Mouse (Mus musculus): ENCODE data around the gene Olfr420. TPM values are rescaled to one million over a fixed set of nuclear protein-coding genes. Genes with fewer than 3 reads are reported as not detected.

Olfr420 gene
- polyA plus RNA-seq (2015; fragmentation: Nextera tagmentation; extraction: Ambion mirVana) = 0.24 and 0.75 TPM in 2 replicates

DNA sequence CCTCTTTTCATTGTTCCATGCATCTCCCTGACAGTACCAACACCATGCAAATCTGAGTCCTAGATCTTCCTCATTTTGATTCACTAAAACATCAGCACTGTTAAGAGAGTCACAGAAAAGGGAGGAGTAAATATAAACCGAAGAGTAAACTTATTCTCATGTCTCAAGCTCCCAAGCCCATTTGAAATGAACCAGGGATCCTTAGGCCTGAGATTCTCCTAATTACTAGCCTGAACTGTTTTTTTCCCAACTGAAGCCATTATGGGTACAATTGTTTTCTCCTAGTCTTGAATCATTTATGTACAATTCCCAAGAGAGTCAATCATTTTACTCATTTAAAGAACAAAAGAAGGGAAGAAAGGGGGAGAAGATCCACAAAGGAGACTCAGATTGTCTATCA, at the start of gene Olfr420:
Gene Olfr420, plus strand, starts transcription at position 301 of the 400 bp plus-strand sequence.

DNA sequence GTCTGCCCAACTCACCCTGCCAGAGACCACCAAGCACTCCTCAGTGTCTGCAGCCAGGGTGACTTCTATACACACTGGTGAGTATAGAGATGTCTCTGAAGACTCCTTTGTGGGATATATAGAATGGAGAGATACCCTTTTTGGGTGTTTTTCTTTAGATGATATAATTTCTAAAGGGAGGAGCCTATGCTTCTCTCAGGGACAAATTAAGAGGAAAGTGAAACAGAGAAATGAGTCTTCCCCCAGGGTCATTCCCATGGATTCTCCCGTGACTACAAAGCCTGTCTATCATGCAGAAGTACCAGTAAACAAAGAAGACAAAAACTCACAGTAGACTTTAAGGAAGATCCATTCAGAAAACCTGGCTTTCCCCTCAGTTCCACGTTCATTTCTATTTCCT, 34.4 kb upstream of the Olfr420 start, which contains the start of gene Olfr231:
Gene Olfr231, minus strand, starts transcription at position 101 of the 400 bp plus-strand sequence.

DNA sequence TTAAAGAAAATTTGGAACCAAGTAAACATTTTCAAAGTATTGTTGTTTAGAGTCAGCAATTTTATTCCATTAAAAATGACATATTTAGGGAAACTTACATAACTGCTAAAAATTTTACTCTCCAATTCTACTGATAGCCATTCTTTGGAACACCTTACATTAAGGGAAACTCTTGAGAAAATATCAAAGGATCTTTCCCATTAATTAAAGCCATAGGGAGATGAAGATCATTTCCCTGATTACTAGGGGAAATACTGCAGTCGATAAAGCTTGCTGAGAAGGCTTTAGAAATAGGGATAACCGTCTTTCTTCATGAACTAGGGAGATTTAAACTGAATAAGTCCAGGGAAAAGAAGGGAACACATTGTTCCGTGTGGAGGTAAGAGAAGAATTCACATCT, 24.2 kb upstream of the Olfr420 start, which contains the start of gene Olfr424:
Gene Olfr424, plus strand, starts transcription at position 301 of the 400 bp plus-strand sequence.

DNA sequence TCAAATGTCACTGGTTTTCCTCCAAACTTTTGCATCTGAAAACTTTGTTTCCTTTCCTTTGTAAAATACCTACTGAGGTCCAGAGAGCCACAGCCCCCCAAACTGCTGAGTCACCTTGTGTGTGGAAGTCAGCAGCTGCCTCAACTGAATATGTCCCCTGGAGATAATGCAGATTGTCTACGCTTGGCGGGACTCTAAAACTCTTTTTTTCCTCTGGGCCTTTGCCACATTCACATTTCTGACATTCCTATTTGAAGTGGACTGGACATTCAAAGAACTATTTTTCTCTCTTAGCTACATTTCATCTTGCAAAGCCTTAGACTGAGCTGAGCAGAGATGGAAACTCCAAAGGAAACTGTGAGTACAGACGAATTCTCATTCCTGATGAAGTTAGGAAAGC, 17.2 kb downstream of the Olfr420 start, which contains the start of gene Spta1:
Gene Spta1, plus strand, starts transcription at position 172 of the 400 bp plus-strand sequence.

Other genes starting within 250 kb of the Olfr420 start
- gene Ifi211, start 242.6 kb upstream of the Olfr420 start, polyA plus RNA-seq (2015; fragmentation: Nextera tagmentation; extraction: Ambion mirVana) = 3.1 and 5.0 TPM in 2 replicates
- 14.2 and 25.4 TPM in 2 replicates for gene Mndal, start 213.1 kb upstream of the Olfr420 start, polyA plus RNA-seq (2015; fragmentation: Nextera tagmentation; extraction: Ambion mirVana)
- gene Ifi203, start 213.0 kb upstream of the Olfr420 start, polyA plus RNA-seq (2015; fragmentation: Nextera tagmentation; extraction: Ambion mirVana) = 9.3 and 17.2 TPM in 2 replicates
- gene Ifi202b, start 172.9 kb upstream of the Olfr420 start, polyA plus RNA-seq (2015; fragmentation: Nextera tagmentation; extraction: Ambion mirVana) = not detected in 2 replicates
- 2.0 and 5.2 TPM in 2 replicates for gene Ifi205, start 123.8 kb upstream of the Olfr420 start, polyA plus RNA-seq (2015; fragmentation: Nextera tagmentation; extraction: Ambion mirVana)
- gene Olfr433, start 114.9 kb upstream of the Olfr420 start, polyA plus RNA-seq (2015; fragmentation: Nextera tagmentation; extraction: Ambion mirVana) = 0.24 and 0.26 TPM in 2 replicates
- gene Olfr432, start 106.4 kb upstream of the Olfr420 start, polyA plus RNA-seq (2015; fragmentation: Nextera tagmentation; extraction: Ambion mirVana) = not detected in 2 replicates
- gene Olfr430, start 89.0 kb upstream of the Olfr420 start, polyA plus RNA-seq (2015; fragmentation: Nextera tagmentation; extraction: Ambion mirVana) = not detected in 2 replicates
- not detected in 2 replicates for gene Olfr429, start 71.3 kb upstream of the Olfr420 start, polyA plus RNA-seq (2015; fragmentation: Nextera tagmentation; extraction: Ambion mirVana)
- gene Olfr427, start 58.7 kb upstream of the Olfr420 start, polyA plus RNA-seq (2015; fragmentation: Nextera tagmentation; extraction: Ambion mirVana) = not detected in 2 replicates
- not detected in 2 replicates for gene Olfr231, start 34.5 kb upstream of the Olfr420 start, polyA plus RNA-seq (2015; fragmentation: Nextera tagmentation; extraction: Ambion mirVana)
- gene Olfr424, start 24.1 kb upstream of the Olfr420 start, polyA plus RNA-seq (2015; fragmentation: Nextera tagmentation; extraction: Ambion mirVana) = 0.08 TPM in 1 of 2 replicates, not detected in the other
- gene Spta1, start 17.1 kb downstream of the Olfr420 start, polyA plus RNA-seq (2015; fragmentation: Nextera tagmentation; extraction: Ambion mirVana) = 20.5 and 22.8 TPM in 2 replicates
- gene Olfr419, start 96.4 kb downstream of the Olfr420 start, polyA plus RNA-seq (2015; fragmentation: Nextera tagmentation; extraction: Ambion mirVana) = 0.25 and 0.30 TPM in 2 replicates
- not detected in 2 replicates for gene Mptx1, start 174.9 kb downstream of the Olfr420 start, polyA plus RNA-seq (2015; fragmentation: Nextera tagmentation; extraction: Ambion mirVana)
- 0.02 TPM in 1 of 2 replicates, not detected in the other for gene Olfr417, start 209.5 kb downstream of the Olfr420 start, polyA plus RNA-seq (2015; fragmentation: Nextera tagmentation; extraction: Ambion mirVana)
- not detected in 2 replicates for gene Olfr248, start 235.4 kb downstream of the Olfr420 start, polyA plus RNA-seq (2015; fragmentation: Nextera tagmentation; extraction: Ambion mirVana)

All from spleen, postnatal 0 days (tissue).